Mouse (Mus musculus): ENCODE results near the gene Sipa1. TPM values are rescaled to one million over a fixed set of nuclear protein-coding genes. Genes with fewer than 3 reads are reported as not detected.

Sipa1 gene
- 18.0 and 24.0 TPM in 2 replicates for polyA plus RNA-seq (2012; rRNA removed)

DNA sequence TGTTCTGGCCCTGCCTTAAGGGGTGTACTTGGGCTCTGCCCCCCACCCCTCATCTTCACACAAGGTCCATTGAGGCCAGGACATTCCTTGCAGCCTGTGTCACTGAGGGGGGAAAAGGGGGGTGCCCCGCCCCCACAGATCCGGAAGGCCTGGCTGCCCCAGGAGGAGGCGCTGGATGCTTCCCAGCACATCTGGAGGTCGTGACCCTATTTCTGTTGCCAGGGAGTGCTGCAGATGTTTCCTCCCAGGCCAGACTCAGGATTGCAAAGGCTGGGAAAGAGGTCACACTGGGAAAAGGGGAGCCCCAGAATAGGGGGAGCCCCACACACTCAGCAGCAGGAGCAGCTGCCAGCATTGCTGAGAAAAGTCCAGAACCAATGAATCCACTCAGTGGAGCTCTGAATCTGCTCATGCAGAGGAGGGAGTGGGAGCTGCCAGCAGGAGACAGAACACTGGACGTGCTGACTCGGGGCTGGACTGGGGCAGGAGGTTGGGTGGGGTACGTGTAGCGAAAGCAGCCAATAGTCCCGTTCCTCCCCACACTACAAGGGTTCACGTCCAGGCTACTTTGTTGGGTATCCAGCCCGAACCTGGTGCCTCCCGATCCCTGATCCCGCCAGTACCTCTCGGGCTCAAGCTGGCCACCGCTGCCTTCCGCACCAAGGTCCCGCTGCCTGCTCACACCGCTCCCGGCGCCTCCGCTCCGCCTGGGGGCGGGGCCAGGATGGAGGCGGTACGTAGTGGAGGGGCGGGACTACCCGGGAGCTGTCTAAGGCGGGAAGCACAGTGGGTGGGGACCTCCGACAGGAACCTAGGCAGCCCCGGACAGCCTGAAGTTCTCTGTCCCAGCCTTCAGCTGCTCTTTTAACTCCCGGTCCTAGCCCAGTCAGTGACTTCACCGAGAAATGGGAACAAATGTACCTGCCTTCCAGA lies at the start of gene Sipa1:
Sipa1 (minus strand) TSS at position 727 of the 933 bp plus-strand sequence.
- DNase-seq (ENCODE audit: extremely low spot score in 1 of 2, low spot score in 1 of 2): peak in 1 of 2 experiments; percentile 73

DNA sequence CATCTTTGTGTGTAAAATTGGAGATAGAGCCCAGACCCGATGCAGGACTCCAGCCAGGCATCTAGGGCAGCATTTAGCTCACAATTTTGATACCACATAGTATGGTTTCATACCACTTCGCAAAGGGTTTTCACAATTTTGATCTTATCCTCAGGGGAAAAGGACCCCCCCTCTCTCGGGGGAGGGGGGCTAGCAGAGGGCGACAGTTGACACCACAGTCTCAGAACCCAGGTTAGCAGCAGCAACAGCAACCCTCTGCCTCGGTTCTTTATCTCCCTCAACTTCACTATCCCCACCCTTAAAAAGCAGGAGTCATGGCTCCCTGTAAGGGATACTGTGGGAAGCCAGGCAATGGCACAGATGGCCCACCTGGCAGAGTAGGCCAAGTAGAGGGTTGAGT lies 49.7 kb upstream of the Sipa1 start:
- DNase-seq (ENCODE audit: extremely low spot score in 1 of 2, low spot score in 1 of 2): no peak

DNA sequence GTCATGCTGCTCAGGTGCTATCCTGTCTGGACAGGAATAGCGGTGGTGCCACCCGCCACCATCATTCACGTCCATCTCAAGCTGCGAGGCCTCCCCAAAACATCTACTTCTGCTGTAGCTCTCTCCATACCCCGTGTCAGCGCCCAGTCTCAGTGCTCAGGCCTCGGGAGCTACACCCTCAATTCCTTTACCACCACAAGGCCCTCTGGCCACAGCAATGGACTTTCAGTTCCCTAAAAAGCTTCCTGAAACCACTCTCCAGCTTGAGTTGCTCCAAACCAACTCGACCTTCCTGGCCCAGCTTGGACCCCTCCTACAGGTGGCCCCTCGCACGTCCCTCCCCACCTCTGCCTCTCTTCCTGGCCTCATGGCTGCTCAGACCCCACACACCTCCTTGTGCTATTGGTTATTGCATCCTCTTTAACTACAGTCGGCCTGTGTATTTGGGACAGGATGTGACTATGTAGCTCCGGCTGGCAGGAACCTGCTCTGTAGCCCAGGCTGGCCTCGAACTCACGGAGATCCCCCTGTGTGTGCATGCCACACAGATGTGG lies 48.5 kb upstream of the Sipa1 start:
- no peak for DNase-seq (ENCODE audit: extremely low spot score in 1 of 2, low spot score in 1 of 2)

DNA sequence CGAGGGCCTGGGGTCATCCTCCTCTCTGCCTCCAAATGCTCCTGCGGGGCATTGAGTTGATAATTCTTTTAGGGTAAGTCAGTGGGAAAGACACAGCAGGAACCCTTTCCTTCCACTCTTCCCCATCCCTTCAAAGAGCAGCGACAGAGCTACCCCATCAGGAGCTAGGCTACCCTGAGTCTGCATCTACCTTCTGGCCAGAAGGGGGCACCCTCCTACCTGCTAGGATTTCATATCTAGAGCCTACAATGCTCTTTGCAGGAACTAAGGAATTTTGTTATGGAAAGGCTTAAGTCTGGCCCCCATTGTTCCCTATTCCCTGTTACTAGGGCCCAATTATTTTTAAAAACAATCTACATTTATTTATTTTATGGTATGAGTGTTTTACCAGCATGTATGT lies 47.7 kb upstream of the Sipa1 start:
- DNase-seq (ENCODE audit: extremely low spot score in 1 of 2, low spot score in 1 of 2): peak in 1 of 2 experiments; percentile 91

DNA sequence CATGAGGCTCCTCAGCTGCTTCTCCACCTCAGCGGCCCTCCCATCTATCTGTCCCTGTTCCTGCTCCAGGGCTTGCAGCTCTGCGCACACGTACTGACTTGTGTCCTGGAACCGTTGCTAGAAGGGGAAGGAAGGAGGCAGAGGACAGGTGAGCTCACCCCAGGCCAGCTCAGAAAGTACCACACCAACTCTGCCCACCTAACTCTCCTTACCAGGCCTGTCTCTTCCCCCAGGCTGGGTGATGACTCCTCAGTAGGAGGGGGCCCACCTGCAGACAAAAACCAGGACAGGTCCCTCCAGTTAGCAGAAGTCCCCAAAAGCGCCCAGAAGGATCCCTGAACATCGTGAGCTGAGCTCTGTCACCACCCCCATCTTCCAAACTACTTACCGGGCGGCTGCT lies 47.1 kb upstream of the Sipa1 start:
- DNase-seq (ENCODE audit: extremely low spot score in 1 of 2, low spot score in 1 of 2): no peak

DNA sequence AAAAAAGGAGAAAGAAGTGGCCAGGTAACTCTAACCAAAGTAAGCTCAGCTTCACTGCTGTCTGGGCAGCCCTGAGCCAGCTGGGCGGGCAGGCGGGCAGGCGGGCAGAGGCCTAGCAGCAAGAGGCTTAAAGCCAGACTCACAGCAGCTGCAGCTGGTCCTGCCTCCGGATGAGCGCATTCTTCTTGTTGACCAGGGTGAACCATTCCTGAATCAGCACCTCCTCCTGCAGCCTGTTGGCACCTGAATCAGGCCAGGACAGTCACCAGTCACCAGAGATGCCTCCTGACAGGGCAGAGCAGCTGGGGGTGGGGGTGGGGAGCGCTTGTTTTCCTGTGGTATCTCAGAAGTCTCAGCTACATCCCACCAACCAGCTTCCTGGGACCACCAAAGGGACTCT lies 46.6 kb upstream of the Sipa1 start:
- DNase-seq (ENCODE audit: extremely low spot score in 1 of 2, low spot score in 1 of 2): no peak

DNA sequence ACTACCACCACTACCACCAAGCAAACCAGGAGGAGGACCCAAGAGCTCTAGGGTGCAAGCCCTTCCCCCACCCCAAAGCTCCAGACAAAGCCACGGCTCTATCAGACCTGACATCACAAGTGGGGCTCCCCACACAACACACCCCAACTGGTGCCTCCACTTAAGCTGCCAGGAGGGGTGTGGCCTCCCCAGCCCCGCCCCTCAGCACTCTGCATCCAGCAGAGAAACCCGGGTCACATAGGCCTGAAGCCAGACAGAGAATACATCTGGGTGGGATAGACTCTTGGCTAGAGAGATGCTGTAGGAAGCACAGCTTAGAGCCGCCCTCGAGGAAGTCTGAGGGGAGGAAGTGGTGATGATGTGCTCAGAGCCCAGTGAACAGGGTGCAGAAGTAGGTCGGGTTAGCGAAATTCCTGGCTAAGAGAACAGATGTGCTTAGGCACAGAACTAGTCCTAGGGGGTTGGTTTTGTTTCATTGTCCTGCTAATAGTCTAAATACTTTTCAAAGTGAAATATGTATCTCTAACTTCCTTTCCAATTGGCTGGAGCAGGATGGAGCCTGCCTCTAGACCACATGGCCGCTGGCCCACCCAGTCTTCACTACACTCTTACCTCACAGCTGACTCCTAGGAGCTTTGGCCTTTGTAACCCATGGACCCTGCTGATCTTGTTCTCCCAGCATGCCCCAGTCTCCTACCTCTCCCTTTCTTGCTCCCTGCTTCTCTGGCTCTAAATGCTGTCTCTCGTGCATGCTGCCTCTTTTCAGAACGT lies 41.5 kb upstream of the Sipa1 start:
- no peak for DNase-seq (ENCODE audit: extremely low spot score in 1 of 2, low spot score in 1 of 2)

DNA sequence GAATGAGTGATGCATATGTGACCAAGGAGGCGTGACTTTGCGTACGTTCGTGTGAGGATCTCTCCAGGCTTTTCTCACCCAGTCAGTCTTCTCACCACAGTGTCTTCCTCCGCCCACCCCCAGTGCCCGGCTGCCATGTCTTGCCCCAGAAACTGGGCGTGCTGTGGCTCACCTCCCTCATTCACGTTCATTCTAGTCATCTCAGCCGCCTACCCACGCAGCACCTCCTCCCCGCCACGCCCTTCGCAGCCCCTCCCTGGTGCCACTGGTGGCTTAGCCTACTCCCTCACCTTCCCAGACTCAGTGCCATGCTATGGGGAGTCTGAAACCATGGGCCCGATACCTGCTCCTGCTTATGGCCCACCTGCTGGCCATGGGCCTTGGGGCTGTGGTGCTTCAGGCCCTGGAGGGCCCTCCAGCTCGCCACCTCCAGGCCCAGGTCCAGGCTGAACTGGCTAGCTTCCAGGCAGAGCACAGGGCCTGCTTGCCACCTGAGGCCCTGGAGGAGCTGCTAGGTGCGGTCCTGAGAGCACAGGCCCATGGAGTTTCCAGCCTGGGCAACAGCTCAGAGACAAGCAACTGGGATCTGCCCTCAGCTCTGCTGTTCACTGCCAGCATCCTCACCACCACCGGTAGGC lies 40.8 kb upstream of the Sipa1 start, which contains the start of gene Kcnk7:
Kcnk7 (plus strand) TSS at position 205 of the 638 bp plus-strand sequence.
- peak in 1 of 2 experiments; percentile 58 for DNase-seq (ENCODE audit: extremely low spot score in 1 of 2, low spot score in 1 of 2)

DNA sequence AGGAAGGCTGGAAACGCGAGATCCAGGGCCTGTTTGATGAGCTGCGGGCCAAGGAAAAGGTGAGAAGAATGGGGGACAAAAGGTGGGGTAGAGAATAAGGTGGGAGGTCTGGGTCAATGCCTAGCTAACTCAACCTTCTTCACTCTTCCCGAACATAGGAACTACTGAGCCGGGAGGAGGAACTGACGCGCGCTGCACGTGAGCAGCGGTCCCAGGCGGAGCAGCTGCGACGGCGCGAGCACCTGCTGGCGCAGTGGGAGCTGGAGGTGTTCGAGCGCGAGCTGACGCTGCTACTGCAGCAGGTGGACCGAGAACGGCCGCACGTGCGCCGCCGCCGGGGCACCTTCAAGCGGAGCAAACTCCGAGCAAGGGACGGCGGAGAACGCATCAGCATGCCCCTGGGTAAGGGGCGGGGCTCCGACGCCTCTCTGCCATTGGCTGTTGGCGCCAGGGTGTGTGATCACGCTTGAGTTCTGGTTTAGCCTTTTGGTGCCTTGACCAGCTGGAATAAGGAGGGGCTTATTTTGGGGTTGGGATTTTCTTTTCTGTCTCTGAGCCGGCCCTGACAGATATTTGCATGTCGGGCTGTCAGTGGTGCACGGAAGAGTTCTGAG lies 32.4 kb upstream of the Sipa1 start:
- DNase-seq (ENCODE audit: extremely low spot score in 1 of 2, low spot score in 1 of 2): no peak

DNA sequence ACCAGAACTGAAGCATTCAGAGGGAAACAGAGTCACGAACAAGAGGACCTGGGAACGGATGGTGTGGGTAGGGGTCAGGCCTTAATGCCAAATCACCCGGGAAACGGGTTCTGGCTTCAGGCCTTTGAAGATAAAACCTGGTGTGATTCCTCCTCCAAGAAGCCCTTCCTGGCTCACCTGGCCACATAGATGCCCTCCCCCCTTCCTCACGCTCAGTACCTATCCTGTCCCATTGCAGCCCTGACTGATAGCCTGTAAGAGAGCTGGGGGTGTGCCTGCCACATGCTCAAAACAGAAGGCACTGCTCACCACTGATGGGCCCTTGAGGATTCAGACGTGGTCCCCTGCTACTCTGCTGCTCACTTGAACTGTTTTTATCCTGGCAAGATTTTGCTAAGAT lies 30.3 kb upstream of the Sipa1 start:
- no peak for DNase-seq (ENCODE audit: extremely low spot score in 1 of 2, low spot score in 1 of 2)

DNA sequence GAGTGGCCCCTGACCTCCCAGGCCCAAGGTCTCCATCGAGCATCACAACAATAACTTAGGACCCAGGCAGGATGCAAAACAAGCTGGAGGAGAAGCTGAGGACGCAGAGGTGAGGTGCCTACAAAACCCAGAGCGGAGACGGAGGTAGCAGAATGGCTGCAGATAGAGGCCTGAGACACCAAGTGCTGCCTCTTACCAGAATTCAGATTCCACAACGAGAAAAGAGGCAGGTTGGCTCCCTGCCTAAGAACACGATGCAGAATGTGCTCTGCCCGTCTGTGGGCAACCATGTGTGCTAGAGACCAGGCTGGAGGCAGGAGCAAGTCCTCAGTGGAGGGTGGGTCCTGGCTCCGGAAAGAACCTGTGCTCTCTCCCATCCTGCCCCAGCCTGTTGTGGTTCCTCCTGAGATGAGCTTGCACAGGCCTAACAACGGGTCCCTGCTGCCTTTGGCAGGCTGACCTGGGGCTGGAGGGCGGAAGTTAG lies 29.4 kb upstream of the Sipa1 start:
- DNase-seq (ENCODE audit: extremely low spot score in 1 of 2, low spot score in 1 of 2): no peak

DNA sequence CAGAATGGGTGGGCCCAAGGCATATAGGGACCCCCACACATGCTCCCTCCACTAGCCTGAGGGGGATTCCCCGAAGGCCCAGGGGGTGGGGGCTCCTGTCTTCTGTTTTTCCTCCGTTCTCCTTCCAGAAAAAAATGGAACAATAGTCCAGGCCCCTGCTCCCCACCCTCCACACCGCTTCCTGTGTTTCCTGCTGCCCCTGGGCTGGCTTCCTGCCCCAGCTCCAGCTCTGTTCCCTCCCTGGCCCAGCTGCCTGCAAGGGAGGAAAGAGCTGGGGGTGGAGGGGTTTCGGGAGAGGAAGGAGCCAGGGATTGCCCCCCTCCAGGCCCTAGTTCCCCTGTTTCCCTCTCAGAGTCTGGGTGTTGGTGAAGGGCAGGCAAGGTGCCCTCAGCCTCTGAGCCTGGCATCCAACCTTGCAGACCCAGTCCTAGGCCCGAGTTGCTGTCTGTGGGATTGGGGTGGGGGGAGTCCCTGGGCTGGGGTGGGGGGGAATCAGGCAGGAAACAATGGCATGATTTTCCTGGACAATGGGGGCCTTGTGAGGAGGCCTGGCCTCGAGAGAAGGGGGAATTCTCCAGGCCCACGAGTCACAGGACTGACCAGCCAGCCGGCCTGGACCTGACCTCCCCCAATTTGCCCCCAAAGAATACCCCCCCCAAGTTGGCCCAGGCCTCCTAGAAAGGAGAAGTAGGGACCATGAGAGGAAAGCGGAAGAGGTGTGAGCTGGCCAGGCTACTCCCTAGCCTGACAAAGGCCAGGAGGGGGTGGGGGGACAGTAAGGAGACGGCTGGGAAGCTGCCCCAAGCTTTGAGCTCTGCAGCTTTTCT lies 28.8 kb upstream of the Sipa1 start:
- DNase-seq (ENCODE audit: extremely low spot score in 1 of 2, low spot score in 1 of 2): no peak

DNA sequence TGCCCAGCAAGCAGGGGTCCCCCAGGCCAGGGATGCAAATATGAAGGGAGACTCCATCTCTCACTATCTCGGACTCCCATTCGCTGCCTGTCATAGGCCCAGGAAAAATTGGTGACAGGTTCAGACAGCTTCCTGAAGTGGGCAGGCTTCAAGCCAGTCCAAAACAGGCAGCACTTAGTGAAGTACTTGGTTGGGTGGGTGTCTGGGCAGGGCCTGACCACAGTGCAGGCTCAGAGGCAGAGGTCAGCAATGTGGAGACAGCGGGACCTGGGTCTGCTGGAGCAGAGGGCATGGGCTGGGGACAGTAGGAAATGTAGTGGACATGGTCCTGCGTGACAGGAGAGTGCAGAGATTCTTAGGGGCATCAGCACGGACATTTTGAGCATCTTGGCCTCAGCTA lies 28.1 kb upstream of the Sipa1 start:
- DNase-seq (ENCODE audit: extremely low spot score in 1 of 2, low spot score in 1 of 2): no peak

DNA sequence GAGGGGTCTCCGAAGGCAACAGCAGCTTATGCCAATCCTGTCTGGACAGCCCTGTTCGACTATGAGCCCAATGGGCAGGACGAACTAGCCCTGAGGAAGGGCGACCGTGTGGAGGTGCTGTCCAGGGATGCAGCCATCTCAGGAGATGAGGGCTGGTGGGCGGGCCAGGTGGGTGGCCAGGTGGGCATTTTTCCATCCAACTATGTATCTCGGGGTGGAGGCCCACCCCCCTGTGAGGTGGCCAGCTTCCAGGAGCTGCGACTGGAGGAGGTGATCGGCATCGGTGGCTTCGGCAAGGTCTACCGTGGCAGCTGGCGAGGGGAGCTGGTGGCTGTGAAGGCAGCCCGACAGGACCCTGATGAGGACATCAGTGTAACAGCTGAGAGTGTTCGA lies 26.8 kb upstream of the Sipa1 start:
- DNase-seq (ENCODE audit: extremely low spot score in 1 of 2, low spot score in 1 of 2): no peak

DNA sequence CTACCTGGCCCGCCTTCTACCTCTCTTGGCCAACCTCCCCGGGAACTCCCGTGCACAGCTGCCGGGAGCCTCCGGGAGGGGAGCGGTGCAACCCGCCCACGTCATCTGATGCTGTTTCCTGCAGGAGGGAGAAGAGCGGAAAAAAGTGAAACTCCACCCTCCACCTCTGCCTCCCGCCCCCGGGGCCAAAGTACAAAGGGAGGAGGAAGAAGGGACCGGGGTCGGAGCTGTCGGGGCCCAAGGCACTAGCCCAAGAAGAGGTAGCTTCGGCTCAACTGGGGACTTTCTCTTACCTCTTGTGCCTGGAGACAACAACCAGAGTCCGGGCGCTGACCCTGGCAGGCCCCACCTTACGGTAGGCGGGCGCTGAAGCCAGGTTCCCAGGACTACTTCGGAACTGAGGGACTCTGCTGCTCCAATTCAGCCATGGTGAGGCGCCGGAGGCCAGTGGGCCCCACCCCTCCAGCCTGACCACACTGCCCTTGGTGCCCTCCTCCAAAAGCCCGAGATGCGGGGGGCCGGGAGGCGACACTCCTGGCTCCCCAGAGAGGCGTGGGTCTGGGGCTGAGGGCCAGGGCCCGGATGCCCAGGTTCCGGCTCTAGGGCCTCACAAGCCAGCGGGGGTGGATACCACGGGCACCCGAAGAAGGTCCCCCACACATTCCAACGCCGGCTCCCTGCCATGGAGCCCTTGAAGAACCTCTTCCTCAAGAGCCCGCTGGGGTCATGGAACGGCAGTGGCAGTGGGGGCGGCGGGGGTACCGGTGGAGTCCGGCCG lies 26.2 kb upstream of the Sipa1 start:
- peak; percentile 52 to 80 for DNase-seq (ENCODE audit: extremely low spot score in 1 of 2, low spot score in 1 of 2)

DNA sequence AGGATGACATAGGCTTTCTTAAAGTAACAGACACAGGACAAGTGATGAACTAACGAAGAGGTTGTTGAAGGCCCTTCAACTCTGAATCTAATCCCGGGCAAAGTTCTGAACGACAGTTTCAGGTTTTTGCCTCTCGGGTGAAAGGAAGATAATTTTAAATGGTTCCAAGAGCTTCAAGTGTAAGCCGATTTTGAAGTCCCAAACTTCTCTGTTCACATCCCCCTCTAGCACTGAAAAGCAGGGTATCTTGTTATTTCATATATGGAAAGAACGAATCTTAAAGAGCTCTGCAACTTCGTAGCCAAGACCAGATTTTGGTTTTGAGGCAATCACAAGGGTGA lies 25.6 kb upstream of the Sipa1 start:
- no peak for DNase-seq (ENCODE audit: extremely low spot score in 1 of 2, low spot score in 1 of 2)

DNA sequence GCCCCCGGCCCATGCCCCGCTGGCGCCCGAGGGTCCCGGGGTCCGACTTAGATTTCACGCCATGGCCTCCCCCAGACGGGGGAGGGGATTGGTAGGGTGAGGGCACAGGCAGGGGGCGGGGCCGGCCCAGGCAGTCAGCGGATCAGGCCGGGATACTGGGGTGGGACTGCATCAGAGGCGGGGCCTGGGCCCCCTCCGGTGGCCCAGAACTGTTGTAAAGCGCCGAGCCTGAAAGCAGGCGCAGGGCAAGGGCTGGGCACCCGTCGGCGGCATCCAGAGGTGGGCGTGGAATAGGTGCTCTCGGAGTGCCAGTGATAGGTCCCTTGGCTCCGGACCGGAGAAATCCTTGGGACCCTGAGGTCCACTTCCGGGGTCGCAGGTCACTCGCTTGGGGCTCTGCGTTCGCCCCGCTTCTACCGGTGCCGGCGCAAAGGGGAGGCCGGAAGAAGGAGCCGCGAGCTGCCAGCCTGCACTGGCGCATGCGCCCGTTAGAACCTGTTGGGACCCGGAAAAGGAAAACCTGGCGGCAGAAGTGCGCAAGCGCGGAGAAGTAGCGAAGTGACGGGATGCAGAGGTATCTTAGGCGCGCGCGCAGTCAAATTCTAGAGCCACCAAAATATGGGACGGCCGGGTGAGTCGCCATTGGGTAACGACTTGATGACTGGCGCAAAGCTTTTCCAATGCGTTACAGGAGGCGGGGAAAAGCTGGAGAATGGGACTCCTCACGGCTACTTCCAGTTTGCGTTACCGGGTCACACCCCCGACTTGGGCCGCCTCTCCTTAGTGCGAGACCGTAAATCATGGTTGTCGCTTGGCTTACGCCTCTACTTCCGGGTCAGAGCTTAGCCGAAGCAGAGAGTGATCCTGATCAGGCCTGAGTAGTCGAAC lies 24.9 kb upstream of the Sipa1 start, which contains the start of the genes Map3k11 and Pcnx3:
Map3k11 (plus strand) TSS at position 543 of the 888 bp plus-strand sequence.
Pcnx3 (minus strand) TSS at position 709 of the 888 bp plus-strand sequence.
- peak; percentile 97 to 99 for DNase-seq (ENCODE audit: extremely low spot score in 1 of 2, low spot score in 1 of 2)
